Mouse (Mus musculus) mouse embryonic stem cell (cell line): Measurements from ENCODE around the gene 9530068E07Rik.
"Not testable (repeated sequence)": the region's sequence is repeated elsewhere in the genome, so short reads cannot be mapped to it uniquely, and the experiment has no call there.

Experiments
- in situ Hi-C, 2 experiments: fragments of 300-500 bp; cut with MboI; formaldehyde crosslinking; loops; 1 replicate in 1 of 2; 3 replicates in 1 of 2; pipeline ENCODE4 v1.14.3; 2019 to 2020; ENCODE audit warnings: low sequenced_read_pairs in 2 of 2, low pct_unique_long_range_greater_than_20kb in 1 of 2, mixed read lengths in 1 of 2; ENCODE audit not compliant: unreplicated experiment in 1 of 2

The 9530068E07Rik gene

GRCm38 (mm10) chr11:52395940-52396596 is at the start of gene 9530068E07Rik:
TSS of gene 9530068E07Rik (plus strand) at chr11:52396428.
- in situ Hi-C loops, result no loop called here

- in situ Hi-C loops, result loop anchor here (5.0 to 25.0 kb wide), 5 partner anchors 89 to 209 kb away; partner anchors contain the start of gene Olfr1373 (in 2 of the 2)
These were observed 49.6 kb upstream of the 9530068E07Rik start for GRCm38 (mm10) chr11:52346635-52347005.

- in situ Hi-C loops, result loop anchor here (5.0 to 25.0 kb wide), 5 partner anchors 91 to 211 kb away; partner anchors contain the start of gene Olfr1373 (in 2 of the 2)
These were observed 48.1 kb upstream of the 9530068E07Rik start for GRCm38 (mm10) chr11:52348156-52348555.

- in situ Hi-C loops, result loop anchor here (5.0 to 25.0 kb wide), 5 partner anchors 91 to 211 kb away; partner anchors contain the start of gene Olfr1373 (in 2 of the 2)
These were observed 47.5 kb upstream of the 9530068E07Rik start for GRCm38 (mm10) chr11:52348724-52349123.

- in situ Hi-C loops, result no loop called here
These were observed 45.3 kb upstream of the 9530068E07Rik start for GRCm38 (mm10) chr11:52350924-52351323.

- in situ Hi-C loops, result no loop called here
These were observed 44.0 kb upstream of the 9530068E07Rik start for GRCm38 (mm10) chr11:52352271-52352670.

- in situ Hi-C loops, result no loop called here
These were observed 41.6 kb upstream of the 9530068E07Rik start for GRCm38 (mm10) chr11:52354644-52355043.

- in situ Hi-C loops, result no loop called here
These were observed 40.6 kb upstream of the 9530068E07Rik start for GRCm38 (mm10) chr11:52355601-52356000.

GRCm38 (mm10) chr11:52357091-52357490 is 39.1 kb upstream of the 9530068E07Rik start:
- in situ Hi-C loops, result not testable (repeated sequence)

- in situ Hi-C loops, result no loop called here
These were observed 37.7 kb upstream of the 9530068E07Rik start for GRCm38 (mm10) chr11:52358520-52358919.

- in situ Hi-C loops, result no loop called here
These were observed 36.4 kb upstream of the 9530068E07Rik start for GRCm38 (mm10) chr11:52359686-52360470.

- in situ Hi-C loops, result no loop called here
These were observed 35.6 kb upstream of the 9530068E07Rik start, which contains the start of gene Vdac1 for GRCm38 (mm10) chr11:52360471-52361277. TSS of gene Vdac1 (plus strand) at chr11:52360860.

GRCm38 (mm10) chr11:52361287-52361921 is 34.8 kb upstream of the 9530068E07Rik start:
- in situ Hi-C loops, result no loop called here

- in situ Hi-C loops, result no loop called here
These were observed 31.9 kb upstream of the 9530068E07Rik start for GRCm38 (mm10) chr11:52364376-52364775.

- in situ Hi-C loops, result no loop called here
These were observed 31.1 kb upstream of the 9530068E07Rik start for GRCm38 (mm10) chr11:52365143-52365542.

- in situ Hi-C loops, result no loop called here
These were observed 29.9 kb upstream of the 9530068E07Rik start for GRCm38 (mm10) chr11:52366358-52366757.

GRCm38 (mm10) chr11:52368176-52368985 is 27.8 kb upstream of the 9530068E07Rik start:
- in situ Hi-C loops, result no loop called here
